Mouse (Mus musculus): ENCODE data around the gene Clps.
"Not testable (repeated sequence)": the region's sequence is repeated elsewhere in the genome, so short reads cannot be mapped to it uniquely, and the experiment has no call there.

The Clps gene

DNA sequence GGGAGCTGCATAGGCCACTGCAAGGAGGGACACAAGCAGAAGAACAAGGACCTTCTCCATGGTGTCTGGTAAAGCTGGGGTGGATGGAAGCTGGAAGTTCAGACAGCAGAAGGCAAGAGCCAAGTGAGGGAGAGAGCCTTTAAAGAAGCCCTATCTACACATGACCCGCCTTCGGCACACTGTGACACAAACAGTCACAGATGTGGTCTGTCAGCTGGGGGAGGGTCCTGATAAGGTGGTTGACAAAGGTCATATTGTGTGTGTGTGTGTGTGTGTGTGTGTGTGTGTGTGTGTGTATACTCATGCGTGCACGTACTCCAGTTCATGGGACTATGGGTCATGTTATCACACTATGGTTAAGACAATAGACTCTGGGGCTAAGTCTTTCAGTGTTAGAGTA is at the start of gene Clps:
TSS of gene Clps (minus strand) at position 169 of the 400 bp plus-strand sequence.
- DNase-seq (ENCODE audit: low spot score), result no peak

DNA sequence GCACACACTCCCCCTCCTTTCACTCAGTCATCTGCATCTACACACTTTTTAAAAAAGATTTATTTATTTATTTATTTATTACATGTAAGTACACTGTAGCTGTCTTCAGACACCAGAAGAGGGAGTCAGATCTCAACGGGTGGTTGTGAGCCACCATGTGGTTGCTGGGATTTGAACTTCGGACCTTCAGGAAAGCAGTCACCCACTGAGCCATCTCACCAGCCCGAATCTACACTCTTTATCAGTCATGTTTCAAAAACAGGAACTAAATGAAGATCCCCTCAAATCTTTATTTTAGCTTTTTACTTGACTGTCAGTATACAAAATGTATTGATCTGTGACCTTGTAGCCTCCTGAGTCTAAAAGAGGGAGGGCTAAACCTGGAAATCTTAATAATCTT is 49.0 kb upstream of the Clps start:
- DNase-seq (ENCODE audit: low spot score), result no peak

- no peak for DNase-seq (ENCODE audit: low spot score)
Measured at GRCm38 (mm10) chr17:28601557-28602250, 41.1 kb upstream of the Clps start.

- no peak for DNase-seq (ENCODE audit: low spot score)
Measured at GRCm38 (mm10) chr17:28600780-28601179, 40.2 kb upstream of the Clps start.

DNA sequence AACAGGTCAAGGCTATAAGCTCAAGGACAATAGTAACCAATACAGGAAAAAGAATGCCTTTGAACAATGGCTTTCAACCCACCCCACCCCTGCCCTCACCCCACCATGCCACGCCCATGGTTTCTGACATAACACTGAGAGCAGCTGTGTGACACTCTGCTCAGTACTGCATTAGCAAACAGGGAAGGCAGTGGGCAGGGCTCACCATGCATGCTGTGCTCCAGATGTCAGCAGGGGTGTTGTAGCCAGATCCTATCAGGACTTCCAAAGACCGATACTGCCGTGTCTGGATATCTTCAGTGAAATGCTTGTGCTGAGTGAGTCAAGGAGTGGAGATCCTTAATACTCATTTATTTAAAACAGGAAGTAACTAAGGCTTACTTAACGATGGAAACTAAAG is 33.4 kb upstream of the Clps start:
- DNase-seq (ENCODE audit: low spot score), result no peak

GRCm38 (mm10) chr17:28592998-28593397 is 32.4 kb upstream of the Clps start:
- DNase-seq (ENCODE audit: low spot score), result no peak

DNA sequence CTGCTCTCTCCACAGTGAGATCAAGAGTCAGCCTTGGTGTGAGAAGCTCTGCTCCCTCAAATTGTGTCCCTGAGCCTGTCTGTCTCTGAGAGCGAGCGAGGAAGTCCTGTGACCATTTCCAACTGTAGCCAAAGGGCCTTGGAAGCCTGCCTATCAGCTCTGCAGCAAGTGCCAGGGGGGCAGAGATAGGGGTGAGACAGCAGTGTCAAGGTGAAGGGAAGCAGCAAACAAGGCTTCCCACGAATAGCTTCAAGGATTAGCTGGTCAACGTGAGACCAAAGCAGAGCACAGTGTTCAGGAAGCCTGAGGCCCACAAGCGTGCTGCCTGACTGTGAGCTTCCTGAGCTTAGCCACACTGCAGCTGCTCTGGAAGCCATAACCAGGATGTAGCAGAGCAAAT is 30.9 kb upstream of the Clps start:
- no peak for DNase-seq (ENCODE audit: low spot score)

DNA sequence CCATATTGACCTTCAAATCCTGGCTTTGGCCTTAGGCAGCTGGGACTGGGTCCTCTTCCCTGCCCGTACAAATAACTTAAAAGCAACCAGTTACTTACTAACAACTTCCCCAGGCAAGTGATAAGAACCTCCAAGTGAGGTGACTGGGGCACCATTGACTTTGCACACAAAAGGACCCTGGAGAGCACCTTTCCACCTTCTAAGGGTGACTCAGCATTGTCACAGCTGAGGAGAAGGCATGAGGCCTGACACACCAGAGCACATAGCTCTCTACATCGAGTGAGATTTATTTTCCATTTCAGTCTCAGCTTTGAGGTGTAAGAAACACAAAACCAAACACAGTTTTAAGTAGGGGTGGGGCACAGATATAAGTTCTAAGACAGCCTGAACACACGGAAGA is 30.0 kb upstream of the Clps start:
- no peak for DNase-seq (ENCODE audit: low spot score)

DNA sequence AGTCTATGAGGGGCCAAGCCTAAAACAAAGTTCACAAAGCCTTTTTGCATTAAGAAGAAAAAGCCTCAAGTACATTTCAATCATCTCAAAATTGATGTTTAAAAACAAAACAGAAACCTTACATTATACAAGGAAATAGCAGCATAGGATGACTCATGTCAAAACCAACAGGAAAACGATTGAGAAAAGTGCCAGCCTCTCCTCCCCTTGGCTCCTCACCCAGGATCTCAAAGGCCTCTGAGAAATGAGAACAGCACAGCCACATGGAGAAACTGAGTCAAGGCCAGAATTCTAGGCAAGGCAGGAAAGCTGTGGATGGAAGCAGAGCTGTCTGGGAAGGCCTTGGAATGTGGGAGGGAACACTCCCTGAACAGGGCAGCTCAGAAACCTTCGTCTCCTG is 28.0 kb upstream of the Clps start:
- no peak for DNase-seq (ENCODE audit: low spot score)

GRCm38 (mm10) chr17:28586509-28586908 is 25.9 kb upstream of the Clps start:
- no peak for DNase-seq (ENCODE audit: low spot score)

GRCm38 (mm10) chr17:28581056-28581455 is 20.5 kb upstream of the Clps start:
- DNase-seq (ENCODE audit: low spot score), result no peak

GRCm38 (mm10) chr17:28580396-28580795 is 19.8 kb upstream of the Clps start:
- peak; percentile 37 for DNase-seq (ENCODE audit: low spot score)

- no peak for DNase-seq (ENCODE audit: low spot score)
Measured at GRCm38 (mm10) chr17:28575244-28576125, 14.9 kb upstream of the Clps start, which contains the start of gene Lhfpl5. TSS of gene Lhfpl5 (plus strand) at chr17:28575641.

- DNase-seq (ENCODE audit: low spot score), result no peak
Measured at GRCm38 (mm10) chr17:28572941-28573340, 12.4 kb upstream of the Clps start.

GRCm38 (mm10) chr17:28572521-28572920 is 12.0 kb upstream of the Clps start:
- DNase-seq (ENCODE audit: low spot score), result no peak

DNA sequence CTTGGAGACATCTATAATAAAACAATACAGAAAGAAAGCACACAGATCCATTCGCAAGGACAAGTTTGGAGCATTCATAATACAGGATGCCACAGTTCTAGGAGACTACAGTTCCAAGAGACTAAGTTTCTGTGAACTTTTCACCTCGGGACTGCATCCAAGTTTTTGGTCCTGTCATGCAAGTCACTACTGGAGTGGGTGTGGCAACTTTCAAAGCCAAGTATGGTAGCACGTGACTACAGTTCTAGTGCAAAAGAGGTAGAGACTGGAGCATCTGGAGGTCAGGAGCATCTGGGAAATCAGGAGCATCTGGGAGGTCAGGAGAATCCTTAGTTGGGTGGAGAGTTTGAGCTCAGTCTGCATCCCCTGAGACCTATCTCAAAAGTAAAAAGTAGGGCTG is 11.3 kb upstream of the Clps start:
- DNase-seq (ENCODE audit: low spot score), result no peak

DNA sequence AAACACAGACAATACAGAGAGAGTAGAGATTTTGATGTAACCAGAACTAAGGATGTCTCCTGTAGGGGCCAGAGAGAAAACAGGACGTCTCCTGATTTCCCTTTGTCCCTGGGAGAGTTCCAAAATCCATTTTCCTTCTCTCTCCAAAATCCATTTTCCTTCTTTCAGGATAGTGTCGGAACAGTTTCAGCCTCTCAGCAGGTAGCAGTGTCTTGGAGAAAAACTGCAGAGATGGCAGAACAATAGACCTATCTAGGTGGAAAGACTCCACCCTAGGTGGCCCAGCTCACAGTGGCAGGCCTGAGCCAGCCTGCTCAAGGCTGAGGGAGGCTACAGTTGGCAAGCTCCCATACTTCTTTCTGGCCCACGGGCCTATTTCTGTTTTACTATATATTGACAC is 7.0 kb upstream of the Clps start:
- no peak for DNase-seq (ENCODE audit: low spot score)

DNA sequence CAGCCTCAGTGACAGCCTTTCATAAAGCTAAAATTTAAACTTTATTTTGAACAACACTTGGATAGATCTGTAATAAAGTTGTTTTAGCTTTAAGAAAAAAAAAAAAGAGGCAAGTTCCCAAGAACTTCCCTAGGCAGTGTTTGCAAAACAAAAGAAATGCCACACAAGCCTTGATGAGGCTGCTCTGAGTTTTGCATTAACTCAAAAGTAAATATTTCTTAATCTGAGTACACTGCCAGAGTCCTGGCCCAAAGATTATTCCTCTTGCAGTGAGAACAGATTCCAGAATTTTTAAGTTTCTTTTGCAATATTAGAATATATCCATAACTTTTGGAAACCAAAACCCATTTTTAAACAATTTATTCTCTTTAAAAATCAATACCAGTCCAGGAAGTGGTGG is 4.6 kb upstream of the Clps start:
- DNase-seq (ENCODE audit: low spot score), result no peak

DNA sequence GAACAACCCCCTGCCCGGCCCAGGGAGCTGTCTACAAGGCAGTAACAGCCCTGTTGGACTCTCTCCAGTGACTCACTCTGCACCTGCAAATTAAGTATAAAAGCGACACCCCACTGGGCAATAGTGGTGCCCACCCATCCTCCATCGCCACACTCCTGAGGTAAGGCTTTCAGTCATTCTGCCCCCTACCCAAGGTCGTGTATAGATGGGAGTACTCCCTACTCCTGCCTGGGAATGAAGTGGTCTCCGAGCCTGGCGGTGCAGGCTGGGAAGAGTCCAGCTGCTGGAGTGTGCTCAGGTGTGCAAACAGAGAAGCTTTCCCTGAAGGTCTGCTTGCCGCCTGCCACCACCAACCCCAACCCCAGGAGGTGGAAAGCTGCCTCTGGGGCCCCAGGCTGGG is 1.0 kb upstream of the Clps start:
- DNase-seq (ENCODE audit: low spot score), result no peak

GRCm38 (mm10) chr17:28557772-28558171 is 2.8 kb downstream of the Clps start:
- DNase-seq (ENCODE audit: low spot score), result no peak

- DNase-seq (ENCODE audit: low spot score), result no peak
Measured at GRCm38 (mm10) chr17:28556635-28557396, 3.8 kb downstream of the Clps start.

- not testable (repeated sequence) for DNase-seq (ENCODE audit: low spot score)
Measured at GRCm38 (mm10) chr17:28554021-28554420, 6.5 kb downstream of the Clps start.
